Mouse (Mus musculus) adrenal gland, postnatal 10 days (tissue): Measurements from ENCODE around the gene Tor1aip1. TPM values are rescaled to one million over a fixed set of nuclear protein-coding genes. Genes with fewer than 3 reads are reported as not detected.

Source experiments
- DNase-seq: peaks from one replicate; pipeline ENCODE4 v3.0.0; 2021; ENCODE audit warnings: mixed read lengths
- total RNA-seq, 2 experiments: library from RNA; stranded (reverse); gene quantifications; 2 replicates each; pipeline ENCODE4 v1.2.3; 2021

Gene Tor1aip1
- total RNA-seq, 2 experiments from 2014 or later, result 82.9 to 85.4 TPM

GRCm38 (mm10) chr1:156033921-156034320, 2.4 kb downstream of the Tor1aip1 start:
- no peak for DNase-seq

DNA sequence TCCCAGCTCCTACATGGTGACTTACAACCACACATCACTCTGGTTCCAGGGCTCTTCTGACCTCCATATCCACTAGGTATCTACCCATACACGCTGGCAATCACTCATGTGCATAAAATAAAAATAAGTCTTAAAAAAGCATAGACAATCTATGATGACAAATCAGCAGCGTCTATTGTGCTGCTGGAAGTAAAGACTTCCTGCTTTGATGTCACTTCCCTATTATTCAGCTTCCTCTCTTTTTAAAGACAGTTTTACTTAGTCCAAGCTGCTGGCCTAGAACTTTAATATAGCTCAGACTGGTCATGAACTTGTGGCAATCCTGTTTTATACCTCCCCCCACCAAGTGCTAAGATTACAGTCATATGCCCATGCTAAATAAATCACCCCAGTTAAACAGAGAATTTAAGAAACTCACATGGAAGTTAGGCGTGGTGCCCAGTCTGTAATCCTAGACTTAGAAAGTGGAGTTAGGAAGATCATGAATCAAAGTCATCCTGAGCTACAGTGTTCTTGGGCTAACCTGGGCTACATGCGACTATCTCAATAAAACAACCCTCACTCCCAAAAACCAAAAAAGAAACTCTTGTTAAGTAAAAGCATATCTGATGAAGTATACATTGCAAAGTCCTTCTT, 7.8 kb downstream of the Tor1aip1 start:
- no peak for DNase-seq

GRCm38 (mm10) chr1:156027849-156028248, 8.4 kb downstream of the Tor1aip1 start:
- DNase-seq, result no peak

DNA sequence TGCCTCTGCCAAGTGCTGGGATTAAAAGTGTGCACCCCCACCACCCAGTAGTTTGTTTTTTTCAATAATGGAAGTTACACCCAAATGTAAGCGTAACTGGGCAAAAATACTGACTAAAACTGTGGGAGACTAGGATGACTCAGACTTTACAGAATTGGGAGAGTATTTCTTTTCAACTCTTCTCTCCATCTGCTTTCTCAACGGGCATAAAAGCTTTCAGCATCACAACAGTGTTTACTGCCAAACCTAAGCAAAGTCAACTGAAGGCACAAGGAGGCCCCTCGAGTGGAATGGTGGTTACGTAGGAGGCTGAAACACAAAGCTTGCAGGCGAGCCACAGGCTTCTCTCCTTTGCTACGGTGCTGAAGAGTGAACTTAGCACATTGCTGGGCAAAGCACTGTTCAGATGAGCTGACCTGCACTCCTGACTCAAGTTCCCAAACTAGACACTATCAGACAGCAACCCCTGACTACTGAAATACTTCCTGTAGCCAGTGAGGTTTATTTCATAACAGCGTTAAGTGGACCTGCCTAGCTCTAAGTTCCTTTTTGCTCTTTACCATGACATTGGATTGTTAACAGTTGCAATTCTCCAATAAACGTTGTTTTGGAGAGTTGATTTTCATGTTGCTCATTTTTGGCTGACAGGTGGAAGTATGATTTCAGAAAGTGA, 11.3 kb downstream of the Tor1aip1 start:
- DNase-seq, result no peak

- DNase-seq, result no peak
Measured at GRCm38 (mm10) chr1:156020402-156020801, 15.9 kb downstream of the Tor1aip1 start.

DNA sequence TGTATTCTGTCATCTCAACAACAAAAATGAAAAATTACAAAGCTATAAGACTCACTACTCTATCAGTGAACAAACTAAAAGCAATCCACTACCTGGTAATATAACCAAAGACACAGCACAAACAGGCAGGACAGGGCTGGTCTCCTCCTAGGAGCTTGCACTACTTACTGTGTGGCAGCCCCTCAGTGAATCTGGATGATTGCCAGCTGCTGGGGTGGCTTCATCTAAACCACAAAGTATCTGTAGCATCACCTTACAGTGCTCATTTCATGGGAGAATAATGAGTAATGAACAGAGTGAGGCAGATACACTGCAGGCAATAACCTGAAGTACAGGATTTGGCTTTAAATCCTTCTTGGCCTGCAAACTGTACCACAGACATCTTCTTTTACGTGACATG, 16.5 kb downstream of the Tor1aip1 start:
- no peak for DNase-seq

- DNase-seq, result no peak
Measured at GRCm38 (mm10) chr1:156009003-156009402, 27.3 kb downstream of the Tor1aip1 start.

DNA sequence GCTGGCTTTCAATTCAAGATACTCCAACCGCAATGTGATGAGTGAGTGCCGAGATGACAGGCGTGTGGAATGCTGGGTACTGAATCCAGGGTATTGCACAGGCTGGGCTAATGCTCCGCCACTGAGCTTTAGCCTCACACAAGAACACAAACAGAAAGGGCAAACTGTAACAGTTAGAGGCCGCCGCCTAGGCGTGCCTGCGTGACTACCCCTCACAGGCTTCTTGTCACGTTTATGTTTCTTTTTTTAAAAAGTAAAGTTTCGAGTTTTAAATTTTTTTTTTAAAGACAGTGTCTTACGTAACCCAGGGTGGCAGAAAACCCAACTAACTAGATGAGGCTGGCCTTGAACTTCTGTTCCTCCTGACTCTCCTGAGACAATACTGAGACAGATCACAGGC, 30.4 kb downstream of the Tor1aip1 start:
- no peak for DNase-seq

- peak; percentile 71 for DNase-seq
Measured at GRCm38 (mm10) chr1:156003201-156003935, 32.9 kb downstream of the Tor1aip1 start.

GRCm38 (mm10) chr1:156002366-156002765, 33.9 kb downstream of the Tor1aip1 start:
- no peak for DNase-seq

- DNase-seq, result no peak
Measured at GRCm38 (mm10) chr1:155995612-155996011, 40.7 kb downstream of the Tor1aip1 start.

DNA sequence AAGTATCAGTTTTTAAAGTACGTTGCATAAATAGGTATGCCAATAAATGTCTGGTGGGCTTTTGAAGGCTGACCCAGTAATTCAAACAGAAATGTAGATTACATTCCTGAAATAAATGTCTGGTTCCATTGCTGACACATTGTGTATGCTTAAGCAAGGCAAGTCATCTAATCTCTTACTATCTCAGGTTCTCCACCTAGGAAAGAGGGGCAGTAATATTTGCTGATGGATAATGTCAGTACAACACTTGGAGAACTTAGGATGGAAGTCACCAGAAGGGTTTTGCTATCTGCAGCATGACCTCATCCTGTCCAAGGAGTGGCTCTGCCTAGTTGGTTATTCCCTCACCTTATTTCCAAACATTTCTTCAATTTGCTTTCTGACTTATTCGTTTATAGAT, 41.8 kb downstream of the Tor1aip1 start:
- no peak for DNase-seq

DNA sequence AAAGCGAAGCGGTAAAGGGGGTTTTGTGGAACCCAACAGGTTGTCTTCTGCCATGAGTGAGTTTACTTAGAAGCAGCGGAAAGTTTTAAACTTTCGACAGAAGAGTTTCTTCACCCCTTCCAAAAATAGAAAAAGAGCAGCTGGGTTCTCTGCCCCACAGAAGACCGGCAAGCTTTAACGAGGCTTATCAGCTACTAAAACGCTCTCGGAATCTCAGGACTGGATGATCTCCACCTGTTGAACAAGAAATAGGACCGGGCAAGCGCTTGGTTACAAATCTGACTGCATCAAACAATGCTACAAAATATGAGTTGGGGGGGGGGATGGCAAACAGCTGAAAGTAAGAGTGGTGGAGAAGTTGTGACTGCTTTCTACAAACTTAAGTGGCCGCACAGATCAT, 45.9 kb downstream of the Tor1aip1 start:
- no peak for DNase-seq

GRCm38 (mm10) chr1:155989387-155989786, 46.9 kb downstream of the Tor1aip1 start:
- DNase-seq, result peak; percentile 27

- DNase-seq, result no peak
Measured at GRCm38 (mm10) chr1:155987625-155988024, 48.7 kb downstream of the Tor1aip1 start.

DNA sequence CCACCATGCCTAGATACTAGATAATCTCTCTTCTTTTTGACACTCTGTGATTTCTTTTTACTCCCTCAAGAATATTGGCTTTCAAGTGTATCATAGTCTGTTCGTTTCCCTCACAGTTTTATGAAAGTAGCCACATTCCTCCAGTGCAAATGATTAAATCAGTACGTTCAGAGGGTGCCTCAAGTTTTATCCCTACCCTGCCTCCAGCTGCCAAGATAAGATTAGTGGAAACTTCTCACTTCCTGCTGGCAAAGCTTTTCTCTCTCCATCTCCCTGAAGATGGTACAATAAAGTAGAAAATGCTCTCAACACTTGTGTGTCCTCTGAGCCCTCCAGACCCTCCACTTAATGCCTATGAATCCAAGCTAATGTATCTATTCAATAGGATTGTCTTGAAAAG, 61.3 kb downstream of the Tor1aip1 start:
- no peak for DNase-seq

GRCm38 (mm10) chr1:155973719-155974379, 62.4 kb downstream of the Tor1aip1 start:
- DNase-seq, result peak; percentile 6

- DNase-seq, result peak; percentile 96
Measured at GRCm38 (mm10) chr1:155973068-155973718, 63.1 kb downstream of the Tor1aip1 start, which contains the start of gene Cep350. Gene Cep350 (minus strand): TSS chr1:155973255.

DNA sequence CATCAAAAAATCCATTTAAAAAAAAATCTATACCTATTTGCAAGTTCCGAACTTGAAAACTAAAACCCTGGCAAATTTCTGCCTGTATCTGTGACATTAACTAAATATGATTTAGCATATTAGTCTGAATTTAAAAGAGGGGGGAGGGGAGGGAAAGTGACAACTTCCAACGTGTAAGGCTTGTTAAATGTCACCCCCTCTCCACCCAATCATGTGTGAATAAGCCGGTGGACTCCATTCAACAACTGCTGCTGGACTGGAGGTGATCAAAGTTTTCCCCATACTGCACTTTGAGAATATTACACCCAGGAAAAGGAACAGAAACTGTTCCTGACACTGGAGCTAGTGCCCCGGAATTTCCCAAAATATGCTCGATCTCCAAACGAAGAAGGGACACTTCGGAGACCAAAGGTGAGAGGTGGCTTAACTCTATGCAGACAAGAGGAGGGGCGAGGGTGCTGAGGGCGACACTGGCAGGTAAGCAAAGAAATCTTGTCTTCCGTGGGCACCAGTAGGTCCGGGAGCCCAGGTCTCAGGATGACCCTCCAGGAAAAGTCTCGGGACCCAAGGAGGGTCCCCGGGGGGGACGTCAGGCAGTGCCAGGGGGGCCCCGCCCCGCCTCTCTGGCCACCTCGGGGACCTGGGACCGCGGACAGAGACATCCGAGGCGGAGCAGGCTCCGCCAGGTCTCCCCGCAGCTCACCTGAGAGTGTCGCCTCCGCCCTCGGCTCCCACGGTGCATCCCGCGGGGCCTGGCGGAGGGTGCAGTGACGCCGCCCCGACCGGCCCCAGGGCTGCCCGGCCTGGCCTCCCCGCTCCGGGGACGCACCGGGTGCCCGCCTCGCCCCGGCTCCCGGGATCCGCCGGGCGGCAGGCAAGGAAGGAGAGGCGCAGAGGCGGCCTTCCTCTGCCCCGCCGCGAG, 63.9 kb downstream of the Tor1aip1 start:
- DNase-seq, result peak; percentile 56
